Mouse (Mus musculus): ENCODE measurements around the gene Atg2a. TPM values are rescaled to one million over a fixed set of nuclear protein-coding genes. Genes with fewer than 3 reads are reported as not detected.

The Atg2a gene
- total RNA-seq, 2 experiments from 2014 or later = 32.3 to 39.4 TPM

DNA sequence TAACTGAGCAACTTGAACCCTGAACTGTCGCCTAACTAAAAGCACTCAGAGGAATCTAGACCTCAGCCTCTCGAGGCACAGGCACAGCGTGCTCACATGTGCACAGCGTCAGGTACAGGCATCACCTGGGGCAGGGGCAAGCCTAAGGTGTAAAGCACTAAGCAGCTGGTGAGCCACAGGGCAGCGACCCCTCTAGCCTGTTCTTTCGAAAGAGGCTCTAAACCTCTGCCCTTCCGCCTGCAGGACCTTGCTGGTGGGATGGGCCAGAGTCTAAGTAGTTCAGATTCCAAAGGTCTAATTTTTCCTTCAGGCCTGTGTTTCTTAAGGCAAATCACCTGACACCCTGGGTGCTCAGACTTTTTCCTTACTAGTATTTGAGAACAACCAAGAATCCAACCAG lies 30.6 kb downstream of the Atg2a start:
- intact Hi-C loops (cut with DNase I) = no loop called here
- no peak for DNase-seq (ENCODE audit: low spot score in 2 of 2)

DNA sequence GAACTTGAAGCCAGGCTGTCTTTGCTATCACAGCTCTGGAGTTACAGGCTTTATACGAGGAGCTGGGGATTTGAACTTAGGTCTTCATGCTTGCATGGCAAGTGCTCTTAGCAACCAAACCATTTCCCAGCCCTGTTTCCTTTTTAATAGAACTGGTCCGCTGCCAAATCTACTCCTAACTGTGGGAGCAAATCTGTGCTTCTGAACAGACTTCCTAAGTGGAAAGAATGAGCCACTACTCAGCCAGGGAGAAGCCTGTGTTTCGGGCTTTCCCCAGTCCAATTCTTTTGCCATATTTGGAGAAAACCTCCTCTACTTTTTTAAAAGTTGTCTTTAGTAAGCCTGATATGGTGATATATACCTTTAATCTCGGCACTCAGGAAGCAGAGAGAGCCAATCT lies 31.3 kb downstream of the Atg2a start:
- DNase-seq (ENCODE audit: low spot score in 2 of 2) = no peak
- intact Hi-C loops (cut with DNase I) = no loop called here

DNA sequence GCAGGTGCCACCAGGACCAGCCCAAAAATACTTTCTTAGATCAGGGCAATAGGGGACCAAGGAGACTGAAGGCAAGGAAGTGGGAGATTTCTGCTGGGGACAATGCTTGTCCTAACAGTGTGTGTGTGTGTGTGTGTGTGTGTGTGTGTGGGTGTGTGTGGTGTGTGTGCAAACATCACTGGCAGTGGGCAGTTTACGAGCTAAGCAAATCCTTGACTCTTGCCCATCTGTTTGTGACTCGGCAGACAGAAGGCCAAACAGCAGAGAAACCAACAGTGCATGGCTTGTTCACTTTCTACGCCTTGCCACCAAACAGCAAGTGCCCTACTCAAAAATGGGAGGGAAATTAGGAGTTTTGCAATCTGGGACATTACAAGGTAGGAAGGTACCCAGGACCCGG lies 32.1 kb downstream of the Atg2a start:
- DNase-seq (ENCODE audit: low spot score in 2 of 2) = no peak
- intact Hi-C loops (cut with DNase I) = no loop called here

DNA sequence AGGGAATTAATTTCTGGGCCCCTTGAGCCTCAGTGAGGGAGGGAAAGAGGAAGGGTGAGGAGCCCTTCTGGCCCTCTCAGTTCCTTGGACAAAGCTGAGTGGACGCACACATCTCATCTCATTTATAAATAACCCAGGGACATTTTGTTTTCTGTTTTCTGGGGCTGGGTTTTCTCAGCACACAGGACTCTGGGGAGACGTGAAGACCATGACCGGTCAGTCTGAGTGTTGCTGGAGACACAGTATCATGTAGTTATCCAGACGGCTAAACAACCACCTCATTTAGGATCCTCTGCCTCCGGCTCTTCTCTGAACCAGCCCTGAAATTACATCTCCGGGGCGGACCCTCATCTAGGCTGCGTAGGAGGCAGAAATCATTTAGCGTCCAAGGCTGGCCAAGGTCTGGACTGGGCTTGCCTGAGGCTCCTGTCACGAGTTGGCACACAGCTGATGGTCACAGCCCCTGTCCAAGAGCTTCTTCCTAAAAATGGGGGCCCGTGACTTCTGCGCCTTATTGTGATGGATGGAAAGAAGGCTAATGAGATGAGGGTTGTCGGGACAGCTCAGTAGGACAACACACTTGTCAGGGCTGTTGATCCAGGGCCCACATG lies 32.6 kb downstream of the Atg2a start:
- DNase-seq (ENCODE audit: low spot score in 2 of 2) = no peak
- intact Hi-C loops (cut with DNase I) = no loop called here

DNA sequence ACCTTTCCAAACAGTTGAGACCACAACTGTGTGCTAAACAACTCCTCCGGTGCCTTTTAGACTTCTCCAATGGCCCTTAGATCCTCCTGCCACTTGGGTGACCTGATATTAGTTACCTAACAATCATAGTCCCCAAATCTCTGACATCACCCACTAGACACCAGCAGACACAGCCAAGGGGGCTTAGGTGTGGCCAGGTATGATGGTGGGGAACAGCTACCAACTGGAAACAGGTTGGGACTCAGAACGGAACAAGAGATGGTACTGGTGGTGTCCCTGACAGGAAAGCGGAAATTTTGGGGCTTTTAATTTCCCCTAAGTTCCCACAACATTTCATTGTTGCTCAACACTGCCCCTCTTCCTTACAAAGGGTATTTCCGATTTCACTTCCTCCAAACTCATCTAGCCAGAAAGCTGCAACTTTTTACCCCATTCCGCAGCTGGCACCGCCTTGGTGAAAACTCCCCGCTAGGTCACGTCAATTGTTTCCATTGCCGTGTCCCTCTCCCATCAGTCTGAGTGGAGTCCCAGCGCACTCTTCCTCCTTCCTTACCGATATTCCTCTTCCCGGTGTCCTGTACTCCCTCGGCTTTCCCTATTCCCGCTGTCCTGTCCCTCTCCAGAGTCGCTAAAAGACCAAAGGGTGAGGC lies 34.4 kb downstream of the Atg2a start:
- intact Hi-C loops (cut with DNase I) = loop anchor here (2.0 kb wide), 1 partner anchor 29 kb away; no protein-coding TSS in a partner anchor
- DNase-seq (ENCODE audit: low spot score in 2 of 2) = no peak

DNA sequence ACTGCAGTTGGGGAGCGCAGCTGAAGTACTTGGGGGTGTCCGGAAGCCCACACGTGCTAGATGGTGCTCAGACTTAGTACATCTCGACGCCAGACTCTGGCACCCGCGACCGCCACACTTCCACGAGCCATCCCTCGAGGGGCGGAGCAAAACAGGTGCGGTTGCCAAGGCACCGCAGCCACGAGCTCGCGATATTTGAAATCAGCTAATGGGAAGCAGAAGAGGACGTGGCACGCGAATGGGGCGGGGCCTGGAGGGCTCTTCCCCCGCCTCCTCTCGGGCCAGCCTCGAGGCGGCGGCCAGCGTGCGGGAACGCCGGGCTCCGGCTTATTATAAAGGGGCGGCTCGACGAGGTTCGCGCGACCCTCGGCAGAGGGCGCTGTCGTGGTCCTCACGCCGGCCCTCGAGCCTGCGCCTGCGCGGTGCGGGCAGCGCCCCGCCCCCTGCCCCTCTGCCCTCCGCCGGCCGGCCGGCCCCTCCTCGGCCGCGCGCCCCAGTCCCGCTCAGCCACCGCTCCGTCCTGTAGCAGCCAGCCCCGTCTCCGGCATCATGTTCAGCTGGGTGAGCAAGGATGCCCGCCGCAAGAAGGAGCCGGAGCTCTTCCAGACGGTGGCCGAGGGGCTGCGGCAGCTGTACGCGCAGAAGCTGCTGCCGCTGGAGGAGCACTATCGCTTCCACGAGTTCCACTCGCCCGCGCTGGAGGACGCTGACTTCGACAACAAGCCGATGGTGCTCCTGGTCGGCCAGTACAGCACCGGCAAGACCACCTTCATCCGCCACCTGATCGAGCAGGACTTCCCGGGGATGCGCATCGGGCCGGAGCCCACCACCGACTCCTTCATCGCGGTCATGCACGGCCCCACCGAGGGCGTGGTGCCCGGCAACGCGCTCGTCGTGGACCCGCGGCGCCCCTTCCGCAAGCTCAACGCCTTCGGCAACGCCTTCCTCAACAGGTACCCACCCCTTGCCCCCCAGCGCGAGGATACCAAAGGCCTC lies 35.3 kb downstream of the Atg2a start, which contains the start of gene Ehd1:
TSS of gene Ehd1 (plus strand) at position 300 of the 996 bp plus-strand sequence.
- peak; percentile 94 for DNase-seq (ENCODE audit: low spot score in 2 of 2)
- intact Hi-C loops (cut with DNase I) = loop anchor here (2.0 kb wide), 1 partner anchor 28 kb away; no protein-coding TSS in a partner anchor

DNA sequence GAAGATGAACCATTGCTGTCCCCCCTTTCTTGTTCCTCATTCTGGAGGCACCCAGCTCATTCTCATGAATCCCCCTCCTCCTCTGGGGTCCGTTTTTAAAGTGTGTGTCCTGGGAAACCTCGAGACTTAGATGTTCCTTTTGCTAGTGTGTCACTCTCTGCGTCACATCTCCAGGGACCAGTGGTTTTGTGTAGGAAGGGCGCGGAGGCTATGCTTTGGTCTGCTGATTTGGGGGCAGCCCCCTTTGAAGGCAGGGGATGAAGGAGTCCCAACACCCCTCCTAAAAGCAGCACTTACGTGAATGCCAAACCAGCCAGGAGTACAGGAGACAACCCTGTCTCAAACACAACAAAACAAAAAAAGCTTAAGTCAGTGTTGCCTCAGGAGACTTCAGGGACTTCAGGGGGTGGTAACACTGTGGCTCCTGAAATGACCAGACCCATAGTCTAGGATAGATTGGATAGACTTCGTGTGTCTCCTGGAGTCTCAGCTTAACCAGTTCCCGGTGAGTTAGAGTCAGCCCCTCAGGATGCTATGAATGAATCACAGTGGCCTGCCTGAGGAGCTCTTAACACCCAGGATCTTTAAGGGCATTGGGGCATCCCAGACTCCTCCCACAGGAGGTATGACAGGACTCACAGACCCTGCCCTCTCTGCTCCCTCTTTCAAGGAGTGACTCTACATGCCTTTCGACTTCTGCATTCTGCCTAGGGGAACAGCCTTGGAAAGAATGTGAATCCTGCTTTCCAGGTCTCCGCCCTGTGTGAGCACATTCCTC lies 36.4 kb downstream of the Atg2a start:
- intact Hi-C loops (cut with DNase I) = loop anchor here (2.0 kb wide), 1 partner anchor 27 kb away; no protein-coding TSS in a partner anchor
- no peak for DNase-seq (ENCODE audit: low spot score in 2 of 2)

DNA sequence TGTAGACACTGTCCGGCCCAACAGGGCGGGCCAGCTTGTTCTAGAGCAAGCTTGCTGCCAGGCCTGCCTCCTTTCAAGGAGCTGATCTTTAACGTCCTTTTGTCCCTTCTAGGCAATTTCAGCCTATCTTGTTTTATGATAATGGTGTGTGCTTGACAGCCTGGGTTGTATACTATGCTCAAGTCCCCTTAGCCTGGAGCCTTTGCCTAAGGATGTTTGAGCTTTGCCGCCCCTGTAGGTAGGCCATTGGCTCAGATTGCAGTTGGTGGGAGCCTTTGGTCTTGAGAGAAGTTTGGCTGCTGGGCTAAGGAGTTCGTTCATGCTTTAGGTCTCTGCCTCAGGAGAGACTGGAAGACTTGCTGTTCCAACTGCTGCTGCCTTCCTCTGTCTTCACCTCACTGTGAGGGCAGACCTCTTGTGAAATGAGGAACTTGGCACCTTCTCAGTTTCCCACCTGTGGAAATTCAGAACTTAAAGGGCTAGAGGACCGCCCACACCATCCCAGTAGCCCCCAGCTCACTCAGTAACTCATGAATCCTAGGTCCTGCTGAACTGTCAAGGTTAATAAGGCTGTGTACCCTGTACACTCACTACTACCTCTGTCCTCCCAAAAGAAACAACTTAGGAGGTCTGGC lies 37.1 kb downstream of the Atg2a start:
- intact Hi-C loops (cut with DNase I) = no loop called here
- DNase-seq (ENCODE audit: low spot score in 2 of 2) = no peak

DNA sequence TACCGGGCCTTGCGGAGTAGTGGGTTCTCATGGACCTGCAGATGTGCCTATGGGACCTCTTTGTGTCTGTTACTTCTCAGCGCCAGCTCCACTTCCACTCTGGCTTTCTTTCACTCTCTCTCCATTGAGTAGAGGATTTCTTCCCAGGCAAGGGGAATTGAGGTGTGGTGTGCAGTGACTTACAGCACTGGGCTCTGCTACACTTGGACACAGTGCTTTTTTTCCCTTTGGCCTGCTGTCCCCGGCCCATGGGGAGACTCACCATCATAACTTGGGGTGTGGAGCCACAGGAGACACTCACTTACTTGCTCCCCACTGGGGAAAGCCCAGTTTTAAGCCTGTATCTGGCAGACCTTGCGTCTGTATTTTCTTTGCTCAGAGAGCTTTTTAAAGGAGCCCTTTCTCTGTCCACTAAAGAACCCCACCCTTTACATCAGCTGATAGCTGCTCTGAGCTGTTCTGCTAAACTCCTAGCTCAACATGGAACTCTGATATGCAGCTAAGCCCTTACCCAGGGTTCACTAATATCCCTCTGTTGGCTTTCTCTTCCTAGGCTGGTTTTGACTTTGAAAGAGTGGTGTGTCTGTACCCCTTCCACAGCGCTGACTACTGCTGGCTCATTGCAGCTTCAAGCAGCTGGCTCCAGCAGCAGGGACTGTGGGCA lies 38.1 kb downstream of the Atg2a start:
- intact Hi-C loops (cut with DNase I) = no loop called here
- no peak for DNase-seq (ENCODE audit: low spot score in 2 of 2)

DNA sequence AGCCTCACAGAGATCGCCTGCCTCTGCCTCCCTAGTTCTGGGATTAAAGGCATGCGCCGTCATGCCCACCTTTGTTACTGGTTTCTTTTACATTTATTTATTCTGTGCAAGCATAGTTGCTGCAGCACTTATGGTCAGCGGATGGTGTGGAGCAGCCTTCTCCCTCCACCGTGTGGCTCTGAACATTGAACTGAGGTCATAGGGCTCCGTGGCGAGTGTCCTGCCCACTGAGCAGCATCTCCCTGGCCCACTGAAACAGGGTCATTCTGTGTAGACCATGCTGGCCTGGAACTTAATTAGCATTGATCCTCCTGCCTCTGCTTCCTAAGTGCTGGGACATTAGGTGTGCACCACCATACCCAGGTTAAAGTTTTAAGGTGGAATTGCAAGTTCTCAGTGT lies 39.1 kb downstream of the Atg2a start:
- intact Hi-C loops (cut with DNase I) = no loop called here

DNA sequence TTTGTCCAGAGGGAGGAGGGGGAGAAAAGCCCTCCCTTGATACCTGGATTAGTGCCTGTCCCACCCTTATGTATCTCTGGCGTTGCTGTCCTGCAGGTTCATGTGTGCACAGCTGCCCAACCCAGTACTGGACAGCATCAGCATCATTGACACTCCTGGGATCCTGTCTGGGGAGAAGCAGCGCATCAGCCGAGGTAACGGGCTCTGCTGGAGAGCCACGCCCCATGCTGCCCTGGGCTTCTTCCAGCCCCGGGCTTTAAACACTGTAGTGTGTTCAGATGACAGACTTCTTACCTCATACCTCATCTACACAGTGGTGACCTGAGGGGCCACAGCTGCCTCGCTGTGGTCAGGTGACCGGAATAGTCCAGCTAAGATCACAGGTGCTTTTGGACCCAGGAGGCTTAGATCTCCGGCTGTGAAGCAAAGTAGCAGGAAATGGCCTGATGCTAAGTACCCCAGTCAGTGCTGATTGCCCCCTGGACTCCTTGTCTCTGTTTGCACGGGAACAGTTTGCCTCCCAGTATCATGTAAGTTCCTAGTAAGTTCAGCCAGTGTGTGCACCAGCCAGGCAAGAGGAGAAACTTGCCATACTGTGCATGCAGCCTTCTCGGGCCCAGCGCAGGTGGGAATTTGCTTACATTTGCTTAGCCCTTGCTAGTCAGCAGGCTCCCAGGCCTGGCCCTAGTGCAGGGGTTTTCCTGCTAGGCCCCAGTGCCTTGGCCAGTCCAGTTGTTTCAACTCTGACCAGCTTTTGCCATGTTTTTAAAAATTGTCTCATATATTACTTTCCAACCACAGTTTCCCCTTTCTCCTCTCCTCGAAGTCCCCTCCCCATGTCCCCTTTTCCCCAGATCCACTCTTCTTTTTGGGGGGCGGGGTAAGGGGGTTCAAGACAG lies 39.9 kb downstream of the Atg2a start:
- DNase-seq (ENCODE audit: low spot score in 2 of 2) = no peak
- intact Hi-C loops (cut with DNase I) = no loop called here

More for the DNA sequence above, 39.1 kb downstream of the Atg2a start:
- no peak for DNase-seq (ENCODE audit: low spot score in 2 of 2)

DNA sequence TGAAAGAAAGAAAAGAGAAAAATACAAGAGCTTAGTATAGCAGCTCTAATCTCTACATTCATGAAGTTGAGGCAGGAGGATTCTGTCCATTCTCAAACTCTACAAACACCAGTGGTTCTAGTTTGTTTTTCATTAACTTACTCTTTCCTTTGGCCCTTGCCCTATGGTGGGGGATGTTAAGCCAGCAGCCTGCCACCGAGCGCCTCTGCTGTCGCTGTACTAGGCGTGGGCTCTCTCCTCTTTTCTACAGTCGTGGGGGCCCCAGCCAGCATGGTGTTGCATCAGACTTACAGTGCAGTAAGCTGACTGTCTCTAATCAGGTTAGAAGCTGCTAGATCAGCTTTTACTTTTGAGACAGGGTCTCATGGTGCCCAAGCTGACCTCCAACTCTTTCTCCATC lies 41.5 kb downstream of the Atg2a start:
- DNase-seq (ENCODE audit: low spot score in 2 of 2) = no peak
- intact Hi-C loops (cut with DNase I) = no loop called here

DNA sequence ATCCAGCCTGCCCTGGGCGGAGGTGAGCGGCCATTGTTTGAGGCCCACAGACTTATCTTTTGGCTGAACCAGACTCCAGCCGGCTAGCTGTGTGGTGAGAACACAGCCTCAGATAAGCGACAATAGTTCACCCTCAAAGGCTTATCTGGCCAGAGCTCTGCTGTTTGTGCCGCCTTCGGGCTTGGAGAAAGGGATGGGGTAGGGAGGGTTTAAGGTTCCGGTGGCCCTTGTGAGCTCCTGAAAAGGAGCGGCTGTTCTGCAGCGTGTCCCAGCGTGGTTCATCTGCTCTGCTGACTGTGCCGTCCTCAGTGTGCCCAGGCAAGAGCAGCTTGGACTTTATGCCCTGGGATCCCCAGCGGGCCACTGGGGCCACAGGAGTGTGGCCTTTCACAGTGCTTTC lies 43.0 kb downstream of the Atg2a start:
- DNase-seq (ENCODE audit: low spot score in 2 of 2) = no peak
- intact Hi-C loops (cut with DNase I) = no loop called here

DNA sequence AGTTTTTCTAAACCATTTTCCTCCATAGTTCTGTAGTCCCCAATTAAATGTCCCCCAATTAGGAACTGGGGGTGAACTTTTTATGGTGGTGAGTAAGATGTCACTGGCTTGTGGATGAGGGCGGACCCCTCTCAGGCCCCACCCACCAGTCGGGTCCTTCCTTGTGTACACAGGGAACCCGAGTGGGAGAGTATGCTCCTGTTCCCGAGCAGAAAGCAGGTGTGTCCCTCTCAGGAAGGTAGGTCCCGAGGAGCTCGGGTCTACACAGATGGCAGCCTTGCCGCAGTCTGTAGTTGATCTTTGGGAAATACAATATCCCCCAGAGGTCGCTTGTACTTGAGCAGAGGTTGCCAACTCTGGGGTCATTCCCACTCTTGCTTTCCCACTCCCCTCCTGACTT lies 43.8 kb downstream of the Atg2a start:
- DNase-seq (ENCODE audit: low spot score in 2 of 2) = no peak
- intact Hi-C loops (cut with DNase I) = no loop called here

DNA sequence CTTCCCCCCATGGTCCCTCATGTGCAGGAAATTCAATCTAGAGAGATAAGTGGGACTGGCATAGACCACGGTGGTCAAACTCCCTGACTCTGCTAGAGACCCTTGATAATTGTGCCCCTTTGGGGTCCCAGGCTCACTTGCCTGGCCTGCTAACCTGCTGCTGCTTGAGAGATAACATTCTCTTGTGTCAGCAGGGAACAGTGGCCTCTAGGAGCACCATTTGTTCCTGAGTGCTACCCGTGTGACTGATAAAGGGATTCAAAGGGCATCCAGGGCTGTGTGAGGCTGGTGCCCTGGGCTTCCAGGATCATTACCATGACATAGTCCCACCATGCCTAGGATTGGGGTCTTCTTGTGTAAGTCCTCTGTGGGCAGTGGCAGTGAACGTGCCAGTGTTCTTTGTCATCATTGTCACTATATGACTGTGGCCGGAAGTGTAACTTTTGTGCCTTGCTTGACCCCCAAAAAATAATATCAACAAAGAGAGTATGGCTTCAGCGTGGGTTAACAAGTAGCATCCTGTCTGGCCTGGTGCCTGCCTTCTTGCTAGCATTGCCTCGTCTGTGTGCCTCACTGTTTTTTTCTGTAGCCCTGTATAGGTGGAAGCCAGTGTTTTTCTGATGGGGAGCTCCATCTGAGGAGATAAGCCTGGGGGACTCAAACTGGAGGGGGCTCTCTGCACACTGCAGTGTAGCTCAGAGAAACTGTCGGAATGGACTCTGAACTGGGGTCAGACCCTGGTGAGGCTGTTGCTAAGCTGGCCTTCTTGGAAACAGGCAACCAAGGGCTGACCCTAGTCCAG lies 44.4 kb downstream of the Atg2a start:
- intact Hi-C loops (cut with DNase I) = no loop called here
- DNase-seq (ENCODE audit: low spot score in 2 of 2) = no peak

DNA sequence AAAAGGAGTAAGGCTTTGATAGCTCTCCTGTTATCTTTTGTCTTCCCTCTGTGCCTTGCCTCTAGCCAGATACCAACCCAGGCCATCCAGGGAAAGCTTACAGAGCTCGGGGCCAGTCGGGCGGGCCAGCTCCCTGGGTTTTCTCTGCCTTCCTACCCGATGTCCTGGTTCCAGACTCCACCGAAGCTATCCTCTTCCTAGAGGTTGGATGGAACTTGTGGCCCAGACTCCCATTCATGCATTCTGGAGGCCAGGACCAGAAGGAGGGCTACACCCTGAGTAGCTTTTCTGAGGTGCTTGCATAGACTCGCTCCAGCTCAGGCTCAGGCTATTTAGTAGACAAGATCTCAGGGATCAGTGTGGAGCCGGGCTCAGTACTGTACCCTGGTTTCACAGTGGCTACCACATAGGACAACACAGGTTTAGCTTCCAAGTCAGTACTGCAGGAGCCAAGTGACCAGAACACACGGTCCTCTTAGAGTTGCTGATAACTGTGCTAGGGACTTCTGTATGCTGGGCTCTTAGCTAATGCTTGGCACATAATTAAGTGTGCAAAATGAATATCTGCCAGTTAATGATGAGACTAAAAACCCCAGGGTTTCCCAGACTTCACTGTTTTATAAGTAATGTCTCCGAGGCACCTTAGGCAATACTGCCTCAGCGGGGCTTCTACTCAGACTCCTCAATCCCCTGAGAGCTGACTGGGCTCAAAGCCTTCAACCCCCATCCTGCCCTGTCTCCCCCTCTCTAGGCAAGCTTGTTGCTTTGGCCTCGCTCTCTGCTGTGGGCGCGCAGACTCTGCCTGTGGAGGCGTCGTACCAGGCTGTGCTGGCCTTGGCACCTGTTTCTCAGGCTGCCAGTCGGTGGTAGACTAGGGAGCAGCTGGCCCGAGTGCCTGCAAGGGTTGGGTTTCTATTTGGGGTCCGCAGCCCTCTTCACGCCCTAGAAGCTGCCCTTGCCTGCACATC lies 45.2 kb downstream of the Atg2a start:
- intact Hi-C loops (cut with DNase I) = no loop called here
- DNase-seq (ENCODE audit: low spot score in 2 of 2) = peak in 1 of 2 experiments; percentile 25
